Mouse (Mus musculus) ES-E14 (cell line): ENCODE results near the gene Arhgap32.

Experiments used
- CHD2 ChIP-seq: IDR thresholded peaks from 2 replicates; pipeline ENCODE4 v1.6.1; 2014; ENCODE audit warnings: mild to moderate bottlenecking, low read depth, low read length, inconsistent platforms
- ZC3H11A ChIP-seq: IDR thresholded peaks from 2 replicates; pipeline ENCODE4 v1.6.1; 2012; ENCODE audit warnings: low read depth, mild to moderate bottlenecking, inconsistent platforms, low read length, borderline replicate concordance
- ZNF384 ChIP-seq: IDR thresholded peaks from 2 replicates; pipeline ENCODE4 v1.6.1; 2012; ENCODE audit warnings: low read depth, low read length, inconsistent platforms

DNA sequence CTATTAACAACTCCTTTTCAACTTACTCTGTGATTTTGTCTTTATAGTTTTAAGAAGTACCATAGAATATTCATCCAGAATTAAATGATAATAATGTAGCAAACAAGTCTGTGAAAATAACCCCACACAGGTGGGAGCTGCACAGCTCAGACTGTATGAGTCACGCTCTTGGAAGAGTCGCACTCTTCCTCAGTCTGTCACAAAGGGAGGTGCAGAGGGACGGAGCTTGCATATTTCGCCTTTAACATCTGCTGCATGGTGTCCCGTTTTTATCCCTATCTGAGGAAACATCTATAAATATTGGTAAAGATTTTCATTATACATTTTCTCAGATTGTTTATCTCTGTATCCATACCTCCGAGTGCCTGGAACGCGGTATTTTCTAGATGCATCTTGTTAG lies 91.2 kb downstream of the Arhgap32 start:
- TF ChIP-seq ZNF384 (no peak), CHD2 (no peak), ZC3H11A (no peak)
